Mouse (Mus musculus) CH12F3 (cell line): ENCODE data around the gene BC049762.

Experiments used
- in situ Hi-C: fragments of 300-500 bp; cut with MboI; formaldehyde crosslinking; loops from 2 replicates; pipeline ENCODE4 v1.14.3; 2020; ENCODE audit warnings: low sequenced_read_pairs

BC049762 gene

GRCm38 (mm10) chr11:51219396-51219980 is 43.4 kb downstream of the BC049762 start:
- in situ Hi-C loops: no loop called here

GRCm38 (mm10) chr11:51214021-51214420 is 48.8 kb downstream of the BC049762 start:
- in situ Hi-C loops: no loop called here

GRCm38 (mm10) chr11:51211426-51211825 is 51.4 kb downstream of the BC049762 start:
- in situ Hi-C loops: no loop called here

DNA sequence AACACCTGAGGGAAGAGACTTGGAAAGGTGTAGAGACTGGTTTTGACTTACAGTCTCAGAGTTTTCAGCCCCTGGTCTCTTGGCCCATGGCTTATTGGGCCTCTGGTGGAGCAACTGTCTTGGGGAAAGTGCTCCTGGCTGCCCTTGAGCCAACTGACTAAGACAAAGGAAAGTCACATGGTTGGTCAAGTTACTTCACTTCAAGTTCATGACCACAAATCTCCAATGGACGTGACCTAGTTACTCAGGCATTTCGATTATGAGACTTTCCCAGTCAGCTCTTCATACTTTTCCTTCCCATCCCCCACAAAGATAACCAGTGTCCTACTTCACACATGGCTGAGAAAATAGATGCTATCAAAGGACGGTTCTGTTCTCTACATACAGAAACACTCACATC is 55.1 kb downstream of the BC049762 start:
- in situ Hi-C loops: no loop called here
